Mouse (Mus musculus): ENCODE measurements around the gene Usp47.

- TF ChIP-seq CTCF (conservative IDR thresholded peaks at IDR 0.05; ENCODE audit: low read length) (no peak), NANOG (IDR thresholded peaks at IDR 0.05; ENCODE audit: borderline replicate concordance, low read length) (no peak), POU5F1 (IDR thresholded peaks at IDR 0.05; ENCODE audit: borderline replicate concordance, low read length) (no peak)
These were observed 10.6 kb upstream of the Usp47 start for GRCm38 (mm10) chr7:112012621-112013177.
